Mouse (Mus musculus): Measurements from ENCODE around the gene Atg4a.

- TF ChIP-seq HCFC1 (IDR thresholded peaks at IDR 0.05; ENCODE audit: low read depth, low read length) = no peak
- no peak for TF ChIP-seq KAT2A (IDR thresholded peaks at IDR 0.05; ENCODE audit: insufficient replicate concordance, low read length)
- TF ChIP-seq NRF1 (IDR thresholded peaks at IDR 0.05; ENCODE audit: low read depth, low read length) = no peak
These were observed 23.4 kb upstream of the Atg4a start for GRCm38 (mm10) chrX:140933263-140933662.

Measured in CH12.LX (cell line).